Mouse (Mus musculus): Measurements from ENCODE around the gene Gm48552. TPM values are rescaled to one million over a fixed set of nuclear protein-coding genes. Genes with fewer than 3 reads are reported as not detected.

The Gm48552 gene
- total RNA-seq, 2 experiments from 2014 or later: 0.62 TPM; not detected in 1

DNA sequence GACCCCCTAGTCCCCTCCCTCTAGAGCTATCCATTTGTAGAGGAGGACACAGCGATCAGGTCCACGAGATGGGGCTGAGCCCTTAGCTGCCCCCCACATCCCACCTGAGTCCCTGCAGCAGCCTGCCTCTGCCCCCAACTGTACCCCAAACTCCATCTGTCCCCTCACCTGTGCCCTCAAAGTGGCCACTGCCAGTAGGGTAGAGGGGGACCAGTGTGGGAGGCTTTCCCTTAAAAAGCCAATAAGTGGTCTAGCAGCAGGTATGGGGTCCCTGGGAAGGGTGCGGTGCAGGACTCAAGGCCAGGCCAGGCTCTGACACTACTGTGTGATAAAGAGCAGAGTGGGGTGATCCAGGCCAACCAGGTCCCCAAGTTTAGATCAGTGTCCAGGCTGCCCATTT is 38.5 kb downstream of the Gm48552 start:
- intact Hi-C loops (cut with DNase I): no loop called here
- DNase-seq: no peak

GRCm38 (mm10) chr10:81427804-81428506 is 39.1 kb downstream of the Gm48552 start:
- no peak for DNase-seq
- intact Hi-C loops (cut with DNase I): no loop called here

DNA sequence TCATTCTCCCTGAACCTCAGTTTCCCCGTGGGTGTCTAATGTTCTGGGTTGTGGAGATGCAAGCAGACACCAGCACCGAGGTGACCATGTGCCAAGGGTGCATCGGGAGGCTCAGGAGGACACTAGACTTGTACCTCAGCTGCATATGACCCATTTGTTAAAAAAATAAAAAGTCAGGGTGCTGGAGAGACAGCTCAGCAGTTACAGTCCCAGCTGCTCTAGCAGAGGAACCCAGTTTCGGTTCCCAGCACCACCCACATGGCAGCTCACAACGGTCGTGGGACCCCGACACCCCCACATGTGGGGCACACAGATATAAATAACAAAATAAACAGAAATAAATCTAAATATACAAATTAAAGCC is 39.7 kb downstream of the Gm48552 start:
- intact Hi-C loops (cut with DNase I): no loop called here
- no peak for DNase-seq

GRCm38 (mm10) chr10:81429092-81429491 is 40.3 kb downstream of the Gm48552 start:
- intact Hi-C loops (cut with DNase I): no loop called here
- no peak for DNase-seq

DNA sequence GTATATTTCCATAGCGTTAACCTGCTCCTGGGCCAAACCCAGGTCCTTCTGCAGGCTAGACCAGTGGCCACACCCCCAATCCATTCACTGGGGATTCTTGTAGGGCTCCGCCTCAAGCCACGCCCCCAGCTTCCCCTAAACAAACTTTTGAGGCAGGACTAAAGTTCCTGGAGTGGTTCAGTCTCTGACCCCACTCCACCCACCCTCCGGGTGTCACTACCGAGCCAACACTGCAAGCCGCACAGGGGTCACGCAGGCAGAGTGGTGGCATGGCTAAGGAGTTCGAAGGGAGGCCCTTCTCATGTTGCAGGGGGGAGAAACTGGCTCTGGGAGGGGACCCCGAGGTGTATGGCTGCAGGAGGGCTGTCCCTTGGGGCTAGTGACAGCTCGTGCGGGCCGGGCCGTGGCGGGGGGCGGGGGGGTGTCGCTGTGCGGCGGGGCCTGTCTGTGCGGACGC is 40.8 kb downstream of the Gm48552 start:
- intact Hi-C loops (cut with DNase I): loop anchor here (1.0 kb wide), 1 partner anchor 15 kb away; no protein-coding TSS in a partner anchor

DNA sequence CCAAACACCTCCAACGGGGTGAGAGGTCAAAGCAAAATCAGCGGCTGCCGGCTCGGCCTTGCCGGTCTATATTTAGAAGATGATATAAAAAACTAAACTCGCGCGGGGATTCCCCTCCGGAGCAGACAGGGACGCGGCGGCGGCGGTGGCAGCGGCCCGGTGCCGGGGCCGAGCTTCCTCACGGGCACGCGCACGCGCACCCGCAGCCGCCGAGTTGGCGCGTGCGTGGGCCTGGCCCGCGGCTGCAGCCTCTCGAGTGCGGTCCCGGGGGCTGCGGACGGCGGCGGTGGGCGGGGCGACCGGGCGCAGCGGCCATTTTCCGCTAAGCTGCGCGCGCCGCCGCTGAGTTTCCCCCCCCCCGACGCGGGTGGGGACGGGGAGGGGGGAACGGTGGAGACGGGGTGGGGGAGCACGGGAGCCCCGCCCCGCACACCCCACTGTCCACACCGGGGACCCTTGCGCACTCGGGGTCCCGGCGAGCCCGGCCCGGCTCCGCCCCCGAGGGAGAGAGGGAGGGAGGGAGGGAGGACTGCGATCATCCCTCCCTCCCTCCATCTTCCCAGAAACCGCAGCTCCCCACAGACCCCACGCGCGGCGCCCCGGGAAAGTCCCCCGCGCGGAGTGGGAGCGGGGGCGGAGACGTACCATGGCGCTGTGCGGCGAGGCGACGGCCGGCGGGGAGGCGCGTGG is 41.5 kb downstream of the Gm48552 start:
- DNase-seq: peak; percentile 83 to 89
- intact Hi-C loops (cut with DNase I): loop anchor here (1.0 kb wide), 1 partner anchor 16 kb away; no protein-coding TSS in a partner anchor

More for the DNA sequence above, 40.8 kb downstream of the Gm48552 start:
- peak; percentile 88 to 90 for DNase-seq

DNA sequence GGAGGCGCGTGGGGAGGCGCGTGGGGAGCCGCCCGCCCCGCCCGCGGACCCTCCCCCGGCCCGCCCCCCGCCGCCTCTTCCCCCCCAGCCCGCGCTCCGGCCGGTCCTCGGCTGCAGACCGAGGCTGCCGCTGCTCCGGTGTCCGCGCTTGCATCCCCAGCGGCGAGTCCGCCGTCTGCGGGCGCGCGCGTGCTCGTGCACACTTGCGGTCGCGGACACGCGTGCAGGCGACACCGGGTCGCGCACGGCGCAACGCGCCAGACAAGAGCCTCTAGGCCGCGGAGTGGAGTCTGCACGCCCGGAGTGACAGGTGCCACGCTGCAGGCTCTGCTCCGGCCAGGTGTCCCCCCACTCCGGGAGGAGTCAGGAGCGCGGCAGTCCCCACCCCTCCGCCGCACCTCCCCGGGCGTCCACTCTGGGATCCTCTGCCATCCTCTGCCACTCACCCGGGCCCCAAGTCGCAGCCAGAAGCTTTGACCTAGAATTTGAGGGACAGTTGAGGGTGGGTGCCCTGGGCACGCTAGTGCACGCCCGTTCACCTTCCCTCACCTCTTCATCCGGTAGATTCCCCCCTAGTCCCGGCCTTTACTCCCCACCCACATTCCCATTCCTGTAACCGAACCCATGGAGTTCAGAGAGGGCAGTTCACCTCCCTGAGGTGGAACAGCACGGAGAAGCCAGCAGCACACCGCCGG is 42.2 kb downstream of the Gm48552 start:
- intact Hi-C loops (cut with DNase I): loop anchor here (1.0 kb wide), 1 partner anchor 17 kb away; no protein-coding TSS in a partner anchor
- DNase-seq: peak in 1 of 2 experiments; percentile 64

DNA sequence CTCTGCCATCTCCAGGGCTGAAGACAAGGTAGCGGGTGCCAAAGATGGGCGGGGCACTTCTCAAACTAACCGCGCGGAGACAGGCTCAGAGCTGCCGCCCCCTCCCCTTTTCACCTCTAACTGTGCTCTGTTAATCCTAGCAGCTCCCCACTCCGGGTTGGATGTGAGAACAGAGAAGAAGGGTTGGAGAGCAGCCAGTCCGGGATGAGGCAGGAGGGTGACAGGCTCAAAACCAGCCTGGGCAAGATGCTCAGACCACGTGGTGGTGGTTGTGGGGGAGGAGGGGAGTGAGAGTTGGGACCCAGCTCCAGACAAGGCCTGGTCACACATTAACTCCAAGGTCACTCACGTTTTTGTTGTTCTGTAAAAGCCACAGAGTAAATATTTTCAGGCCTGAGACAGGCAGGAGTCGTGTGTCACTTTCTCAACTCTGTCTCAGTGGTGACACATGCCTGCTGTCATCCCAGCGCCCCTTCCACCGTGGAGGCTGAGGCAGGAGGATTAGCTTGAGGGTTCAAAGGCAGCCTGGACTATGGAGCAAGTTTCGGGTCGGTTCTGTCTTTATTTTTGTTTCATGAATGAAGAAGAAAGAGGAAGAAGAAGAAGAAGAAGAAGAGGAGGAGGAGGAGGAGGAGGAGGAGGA is 42.8 kb downstream of the Gm48552 start:
- DNase-seq: peak; percentile 20 to 27
- intact Hi-C loops (cut with DNase I): no loop called here

DNA sequence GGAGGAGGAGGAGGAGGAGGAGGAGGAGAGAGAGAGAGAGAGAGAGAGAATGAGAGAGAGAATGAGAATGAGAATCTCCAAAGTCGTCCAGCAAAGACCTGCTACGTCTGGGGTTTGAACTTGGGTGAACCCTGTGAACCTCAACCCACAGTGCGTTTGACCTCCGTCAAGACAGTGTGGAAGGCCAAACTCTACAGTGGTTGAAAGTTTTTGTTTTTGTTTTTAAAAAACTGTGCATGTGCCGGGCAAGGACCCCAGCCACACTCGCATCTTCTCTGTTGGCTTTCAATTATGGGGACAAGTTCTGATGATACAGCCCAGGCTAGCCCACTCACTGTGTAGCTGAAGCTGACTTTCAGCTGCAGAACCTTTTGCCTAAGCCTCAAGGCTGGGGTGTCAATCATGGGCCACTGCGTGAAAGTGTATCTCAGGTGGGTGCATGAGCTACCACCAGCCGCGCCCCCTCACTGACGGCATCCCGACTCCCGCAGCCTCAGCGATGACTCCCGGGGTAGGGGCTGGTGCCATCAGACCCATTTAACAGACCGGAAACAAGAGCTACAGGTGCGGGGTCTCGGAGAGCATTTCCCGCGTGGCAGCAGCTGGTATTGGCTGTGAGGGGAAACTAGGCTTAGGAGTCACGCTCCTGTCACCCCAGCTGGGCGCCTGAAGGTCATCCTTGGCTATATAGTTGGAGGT is 43.5 kb downstream of the Gm48552 start:
- intact Hi-C loops (cut with DNase I): no loop called here
- DNase-seq: peak in 1 of 2 experiments; percentile 4

DNA sequence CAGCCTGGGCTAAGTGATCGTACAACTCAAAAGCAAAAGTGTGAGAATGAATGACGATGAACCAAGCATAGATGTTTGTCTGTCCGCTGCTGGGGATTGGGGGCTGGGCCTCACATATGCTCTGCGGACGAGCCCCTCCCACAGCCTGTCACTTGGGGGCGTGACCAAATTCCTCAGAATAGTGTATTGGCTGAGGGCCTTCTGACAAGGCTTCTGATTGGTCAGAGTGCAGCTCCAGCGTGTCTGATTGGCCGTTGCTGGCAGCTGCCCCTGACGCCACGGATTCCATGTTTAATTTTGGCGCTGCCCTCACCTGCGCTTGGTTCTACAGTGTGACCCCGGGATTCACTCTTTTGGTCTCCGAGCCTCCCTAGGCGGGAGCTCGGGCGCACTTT is 44.1 kb downstream of the Gm48552 start:
- intact Hi-C loops (cut with DNase I): no loop called here
- DNase-seq: peak; percentile 88 to 90

- intact Hi-C loops (cut with DNase I): loop anchor here (1.0 kb wide), 1 partner anchor 15 kb away; no protein-coding TSS in a partner anchor
Measured at GRCm38 (mm10) chr10:81433541-81434289, 44.9 kb downstream of the Gm48552 start.

GRCm38 (mm10) chr10:81434361-81435263 is 45.8 kb downstream of the Gm48552 start:
- intact Hi-C loops (cut with DNase I): loop anchor here (1.0 kb wide), 1 partner anchor 14 kb away; no protein-coding TSS in a partner anchor
- peak in 1 of 2 experiments; percentile 5 for DNase-seq

More at GRCm38 (mm10) chr10:81433541-81434289, 44.9 kb downstream of the Gm48552 start:
- DNase-seq: peak; percentile 46 to 47

DNA sequence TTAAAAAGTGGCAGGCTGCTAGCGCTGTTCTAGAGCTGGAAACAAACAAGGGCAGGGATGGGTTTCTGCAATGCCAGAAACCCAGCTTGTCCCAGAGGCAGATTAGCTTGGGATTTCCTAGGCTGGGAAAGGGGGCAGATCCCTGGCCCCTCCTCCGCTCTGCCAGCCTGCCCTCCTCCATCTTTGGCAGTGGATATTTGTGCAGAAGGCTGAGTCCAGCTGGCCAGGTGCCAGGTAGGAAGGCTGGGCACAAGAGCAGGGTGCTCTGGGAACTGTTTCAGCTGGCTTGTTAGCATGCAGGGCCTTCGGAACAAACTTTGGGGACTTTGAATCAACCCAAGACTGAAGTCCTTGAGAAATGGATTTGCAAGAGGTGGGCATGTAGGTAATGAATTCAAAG is 46.6 kb downstream of the Gm48552 start:
- intact Hi-C loops (cut with DNase I): no loop called here
- DNase-seq: peak; percentile 74 to 75

Small RNA genes lying within 50 kb of the gene (microRNA-seq; reads per million reads assigned to microRNA genes)
- 0.67 to 1.4 reads per million in 2 experiments for gene Mir1191b (ENCODE audit: borderline number of aligned reads in 2 of 2)
- gene Mir6913 (ENCODE audit: borderline number of aligned reads in 2 of 2): 0.67 to 0.72 reads per million in 2 experiments

Other genes starting within 250 kb of the Gm48552 start
- gene Pias4, start 221.1 kb upstream of the Gm48552 start, total RNA-seq (2021): 10 to 100 TPM; 14.0 to 17.1 TPM
- gene Eef2, start 212.4 kb upstream of the Gm48552 start, total RNA-seq (2021): 1,000 to 10,000 TPM; 1,005 to 1,085 TPM
- gene Dapk3, start 206.0 kb upstream of the Gm48552 start, total RNA-seq (2021): 10 to 100 TPM; 31.0 to 31.3 TPM
- not detected for gene 4930442H23Rik, start 205.2 kb upstream of the Gm48552 start, total RNA-seq (2021)
- gene Nmrk2, start 187.0 kb upstream of the Gm48552 start, total RNA-seq (2021): 1 to 10 TPM; 7.8 to 7.9 TPM
- gene Atcay, start 158.2 kb upstream of the Gm48552 start, total RNA-seq (2021): under 1 TPM in 1 of 2 experiments, not detected in 1; 0.11 TPM
- 1 to 10 TPM; 2.5 to 3.6 TPM for gene Zfr2, start 155.8 kb upstream of the Gm48552 start, total RNA-seq (2021)
- gene Matk, start 136.1 kb upstream of the Gm48552 start, total RNA-seq (2021): under 1 TPM; 0.39 to 0.41 TPM
- gene Mrpl54, start 122.1 kb upstream of the Gm48552 start, total RNA-seq (2021): 10 to 100 TPM; 95.2 to 97.4 TPM
- gene Apba3, start 122.0 kb upstream of the Gm48552 start, total RNA-seq (2021): 100 to 1,000 TPM; 102 to 108 TPM
- under 1 TPM in 1 of 2 experiments, not detected in 1; 0.19 TPM for gene Tjp3, start 97.4 kb upstream of the Gm48552 start, total RNA-seq (2021)
- 10 to 100 TPM; 31.5 to 33.3 TPM for gene Pip5k1c, start 96.0 kb upstream of the Gm48552 start, total RNA-seq (2021)
- gene Cactin, start 67.9 kb upstream of the Gm48552 start, total RNA-seq (2021): 10 to 100 TPM; 13.2 to 17.4 TPM
- gene Tbxa2r, start 60.3 kb upstream of the Gm48552 start, total RNA-seq (2021): 1 to 10 TPM; 5.0 to 5.4 TPM
- gene Gipc3, start 45.7 kb upstream of the Gm48552 start, total RNA-seq (2021): 1 to 10 TPM; 5.9 TPM
- 10 to 100 TPM; 60.4 to 67.1 TPM for gene Hmg20b, start 38.5 kb upstream of the Gm48552 start, total RNA-seq (2021)
- 10 to 100 TPM; 11.7 to 12.5 TPM for gene Mfsd12, start 31.5 kb upstream of the Gm48552 start, total RNA-seq (2021)
- under 1 TPM; 0.31 to 0.81 TPM for gene 4930404N11Rik, start 23.2 kb upstream of the Gm48552 start, total RNA-seq (2021)
- gene Fzr1, start 10.5 kb upstream of the Gm48552 start, total RNA-seq (2021): 10 to 100 TPM; 27.8 to 29.4 TPM
- 10 to 100 TPM; 50.3 to 52.2 TPM for gene Dohh, start 4.6 kb upstream of the Gm48552 start, total RNA-seq (2021)
- gene Gm48551, start 4.5 kb upstream of the Gm48552 start, total RNA-seq (2021): 1 to 10 TPM; 1.1 to 2.0 TPM
- 1 to 10 TPM; 2.2 to 2.4 TPM for gene Smim24, start 4.0 kb downstream of the Gm48552 start, total RNA-seq (2021)
- gene Nfic, start 66.6 kb downstream of the Gm48552 start, total RNA-seq (2021): 100 to 1,000 TPM; 115 to 133 TPM
- under 1 TPM in 1 of 2 experiments, not detected in 1; 0.24 TPM for gene Celf5, start 93.7 kb downstream of the Gm48552 start, total RNA-seq (2021)
- 10 to 100 TPM; 61.9 to 63.9 TPM for gene Ncln, start 107.4 kb downstream of the Gm48552 start, total RNA-seq (2021)
- gene S1pr4, start 111.1 kb downstream of the Gm48552 start, total RNA-seq (2021): 1 to 10 TPM in 1 of 2 experiments, under 1 TPM in 1; 0.61 to 1.3 TPM
- under 1 TPM; 0.73 to 0.78 TPM for gene Gna15, start 135.2 kb downstream of the Gm48552 start, total RNA-seq (2021)
- 10 to 100 TPM; 50.7 to 51.7 TPM for gene Gna11, start 156.2 kb downstream of the Gm48552 start, total RNA-seq (2021)
- 1,000 to 10,000 TPM in 1 of 2 experiments, 100 to 1,000 TPM in 1; 977 to 1,076 TPM for gene Aes, start 170.5 kb downstream of the Gm48552 start, total RNA-seq (2021)
- gene Tle2, start 185.6 kb downstream of the Gm48552 start, total RNA-seq (2021): 10 to 100 TPM in 1 of 2 experiments, 1 to 10 TPM in 1; 7.5 to 11.5 TPM
- 1 to 10 TPM; 7.5 to 8.5 TPM for gene Tle6, start 212.1 kb downstream of the Gm48552 start, total RNA-seq (2021)
- gene BC025920, start 217.3 kb downstream of the Gm48552 start, total RNA-seq (2021): 1 to 10 TPM; 2.6 to 2.7 TPM
- 1 to 10 TPM; 6.5 to 7.2 TPM for gene Sirt6, start 238.8 kb downstream of the Gm48552 start, total RNA-seq (2021)
- gene Ankrd24, start 239.5 kb downstream of the Gm48552 start, total RNA-seq (2021): 10 to 100 TPM in 1 of 2 experiments, 1 to 10 TPM in 1; 8.0 to 11.7 TPM